Mouse (Mus musculus): ENCODE measurements around the gene Inafm1. TPM values are rescaled to one million over a fixed set of nuclear protein-coding genes. Genes with fewer than 3 reads are reported as not detected.

Gene Inafm1
- not detected in 2 replicates for polyA plus RNA-seq (2012; ENCODE audit: insufficient read depth, insufficient read length, low replicate concordance, missing spikeins)

- H3K27ac ChIP-seq (ENCODE audit: insufficient read depth, low read depth, low read length) = peak within 1 kb of the TSS; percentile 68
- H3K4me1 ChIP-seq (ENCODE audit: control insufficient read depth, insufficient read depth, low read length) = peaks cover 23% of the 10 kb centered on the region
- TF ChIP-seq CTCF (IDR thresholded peaks at IDR 0.05; ENCODE audit: insufficient read depth, low read depth, low read length) (no peak), POLR2A (IDR thresholded peaks at IDR 0.05; ENCODE audit: insufficient read depth, low read depth, low read length) (no peak)
- peak within 1 kb of the TSS; percentile 67 for H3K4me3 ChIP-seq (ENCODE audit: insufficient read depth, low read depth, low read length)
- WGBS = 2% methylated on average over 43 of the region's 49 CpGs
Observed at GRCm38 (mm10) chr7:16273081-16273765, at the start of gene Inafm1. TSS of gene Inafm1 (minus strand) at chr7:16273617.

- H3K4me1 ChIP-seq (ENCODE audit: control insufficient read depth, insufficient read depth, low read length) = no peaks in the 10 kb centered on the region
- H3K4me3 ChIP-seq (ENCODE audit: insufficient read depth, low read depth, low read length) = no peak overlapping the region
- no peak for TF ChIP-seq POLR2A (IDR thresholded peaks at IDR 0.05; ENCODE audit: insufficient read depth, low read depth, low read length)
- TF ChIP-seq CTCF (IDR thresholded peaks at IDR 0.05; ENCODE audit: insufficient read depth, low read depth, low read length) = no peak
- no peak overlapping the region for H3K27ac ChIP-seq (ENCODE audit: insufficient read depth, low read depth, low read length)
- WGBS = 97% methylated on average over 6 of the region's 6 CpGs
Observed at GRCm38 (mm10) chr7:16320479-16320878, 47.1 kb upstream of the Inafm1 start.

DNA sequence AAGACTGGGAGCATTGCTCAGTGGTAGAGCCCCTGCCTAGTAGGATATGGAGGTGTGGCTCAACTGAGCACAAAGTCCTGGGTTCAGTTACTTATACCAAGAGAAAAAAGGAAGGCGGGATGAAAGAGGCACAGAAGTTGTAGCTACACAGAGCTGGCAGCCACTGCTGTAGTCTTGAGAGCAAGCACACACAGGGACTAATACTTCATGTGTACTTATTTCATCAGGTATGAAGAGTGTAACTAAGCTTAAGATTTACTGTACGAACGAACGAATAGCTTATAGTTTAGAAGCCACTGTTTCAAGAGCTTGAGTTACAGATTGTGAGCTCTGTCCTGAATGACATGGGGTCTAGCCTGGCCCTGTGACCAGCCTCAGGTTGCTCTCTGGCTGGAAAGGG, 45.8 kb upstream of the Inafm1 start:
- 90% methylated on average over 4 of the region's 4 CpGs for WGBS
- TF ChIP-seq CTCF (IDR thresholded peaks at IDR 0.05; ENCODE audit: insufficient read depth, low read depth, low read length) = no peak
- TF ChIP-seq POLR2A (IDR thresholded peaks at IDR 0.05; ENCODE audit: insufficient read depth, low read depth, low read length) = no peak
- H3K4me3 ChIP-seq (ENCODE audit: insufficient read depth, low read depth, low read length) = no peak overlapping the region
- H3K27ac ChIP-seq (ENCODE audit: insufficient read depth, low read depth, low read length) = no peak overlapping the region
- peaks cover 2% of the 10 kb centered on the region for H3K4me1 ChIP-seq (ENCODE audit: control insufficient read depth, insufficient read depth, low read length)

DNA sequence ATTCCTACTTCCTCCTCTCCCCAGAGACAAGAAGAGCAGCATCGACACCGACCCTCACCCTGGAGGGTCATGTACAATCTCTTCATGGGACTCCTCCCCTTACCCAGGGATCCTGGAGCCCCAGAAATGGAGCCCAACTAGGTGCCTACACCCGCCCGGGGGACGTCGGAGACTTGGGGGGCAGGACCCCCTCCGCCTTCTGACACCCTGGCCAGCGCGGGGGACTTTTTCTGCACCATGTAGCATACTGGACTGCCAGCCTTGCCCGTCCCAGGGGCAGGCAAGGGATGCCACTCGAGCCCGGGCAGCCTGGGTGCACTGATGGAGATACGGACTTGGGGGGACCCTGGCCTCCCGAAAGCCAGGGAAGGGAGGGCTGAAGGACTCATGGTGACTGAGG, 43.7 kb upstream of the Inafm1 start:
- no peak overlapping the region for H3K4me3 ChIP-seq (ENCODE audit: insufficient read depth, low read depth, low read length)
- WGBS = 89% methylated on average over 14 of the region's 14 CpGs

GRCm38 (mm10) chr7:16315222-16315759, 41.9 kb upstream of the Inafm1 start:
- Histone ChIP-seq H3K27ac (ENCODE audit: insufficient read depth, low read depth, low read length) (no peak overlapping the region), H3K4me1 (ENCODE audit: control insufficient read depth, insufficient read depth, low read length) (peaks cover 35% of the 10 kb centered on the region), H3K4me3 (ENCODE audit: insufficient read depth, low read depth, low read length) (no peak overlapping the region)
- TF ChIP-seq CTCF (IDR thresholded peaks at IDR 0.05; ENCODE audit: insufficient read depth, low read depth, low read length) = no peak
- WGBS = 74% methylated on average over 4 of the region's 4 CpGs

More for the DNA sequence above, 43.7 kb upstream of the Inafm1 start:
- TF ChIP-seq POLR2A (IDR thresholded peaks at IDR 0.05; ENCODE audit: insufficient read depth, low read depth, low read length) = no peak
- TF ChIP-seq CTCF (IDR thresholded peaks at IDR 0.05; ENCODE audit: insufficient read depth, low read depth, low read length) = no peak
- Histone ChIP-seq H3K4me1 (ENCODE audit: control insufficient read depth, insufficient read depth, low read length) (peaks cover 21% of the 10 kb centered on the region), H3K27ac (ENCODE audit: insufficient read depth, low read depth, low read length) (no peak overlapping the region)

DNA sequence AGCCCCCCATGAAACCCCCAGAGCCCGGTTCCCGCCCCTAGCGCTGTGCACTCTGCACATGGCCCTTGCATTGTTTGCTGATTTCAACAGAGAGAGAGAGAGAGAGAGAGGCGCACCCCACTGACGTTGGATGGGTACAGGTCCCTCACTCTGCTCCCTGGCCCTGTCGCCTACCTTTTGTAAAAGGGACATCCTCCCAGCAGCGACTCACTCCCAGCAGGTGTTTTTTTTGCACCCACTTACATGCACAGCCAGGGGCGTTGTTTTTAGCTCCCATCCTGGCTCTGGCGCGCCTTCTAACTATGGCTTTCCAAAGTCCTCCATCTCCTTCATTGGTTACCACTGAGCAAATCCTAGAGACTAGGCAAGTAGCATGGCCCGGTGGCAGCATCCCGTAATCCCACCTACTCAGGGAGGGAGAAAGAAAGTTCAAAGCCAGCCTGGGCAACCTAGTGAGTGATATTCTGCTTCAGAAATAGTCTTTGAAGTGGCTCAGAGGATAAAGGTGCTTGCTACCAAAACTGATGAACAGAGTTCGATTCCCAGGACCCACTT, 40.9 kb upstream of the Inafm1 start:
- H3K4me1 ChIP-seq (ENCODE audit: control insufficient read depth, insufficient read depth, low read length) = peaks cover 35% of the 10 kb centered on the region
- peak overlapping the region; percentile 75 for H3K4me3 ChIP-seq (ENCODE audit: insufficient read depth, low read depth, low read length)
- 14% methylated on average over 13 of the region's 13 CpGs for WGBS
- H3K27ac ChIP-seq (ENCODE audit: insufficient read depth, low read depth, low read length) = 0 out of 2 replicates have a peak overlapping the region, but pooled peaks have one; percentile 4
- TF ChIP-seq CTCF (IDR thresholded peaks at IDR 0.05; ENCODE audit: insufficient read depth, low read depth, low read length) = 0 out of 2 replicates have a peak, but pooled peaks have one; percentile 14
- no peak for TF ChIP-seq POLR2A (IDR thresholded peaks at IDR 0.05; ENCODE audit: insufficient read depth, low read depth, low read length)

DNA sequence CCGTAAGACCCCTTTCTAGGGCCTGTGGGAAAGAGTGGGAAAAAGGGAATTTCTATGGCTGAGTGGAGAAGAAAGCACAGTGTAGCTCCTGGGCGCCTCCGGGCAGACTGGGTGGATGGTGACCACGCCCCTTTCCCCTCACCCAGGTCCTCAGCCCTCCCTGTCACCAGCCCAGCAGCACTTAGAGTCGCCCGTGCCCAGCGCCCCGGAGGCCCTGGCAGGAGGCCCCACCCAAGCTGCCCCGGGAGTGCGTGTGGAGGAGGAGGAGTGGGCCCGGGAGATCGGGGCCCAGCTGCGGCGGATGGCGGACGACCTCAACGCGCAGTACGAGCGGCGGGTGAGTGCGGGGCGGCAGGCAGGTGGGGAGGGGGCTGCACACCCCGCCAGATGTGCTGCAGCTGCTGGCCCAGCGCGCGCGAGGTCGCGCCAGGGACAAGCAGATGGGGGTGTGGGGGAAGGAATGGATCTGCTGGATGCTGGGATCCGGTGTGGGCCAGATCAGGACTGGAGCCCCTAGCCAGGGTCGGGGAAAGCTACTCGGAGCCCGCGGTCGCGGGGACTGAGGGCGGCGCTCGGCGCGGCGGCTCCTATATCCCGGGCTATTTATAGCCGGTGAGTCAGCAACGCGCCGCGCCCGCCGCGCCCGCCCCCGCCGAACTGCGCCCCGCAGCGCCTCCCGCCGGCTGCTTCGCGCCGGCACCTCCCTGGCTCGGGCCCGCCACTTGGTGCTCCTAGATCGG, 40.2 kb upstream of the Inafm1 start:
- H3K27ac ChIP-seq (ENCODE audit: insufficient read depth, low read depth, low read length) = peak overlapping the region; percentile 98
- peaks cover 38% of the 10 kb centered on the region for H3K4me1 ChIP-seq (ENCODE audit: control insufficient read depth, insufficient read depth, low read length)
- peak; percentile 98 for TF ChIP-seq POLR2A (IDR thresholded peaks at IDR 0.05; ENCODE audit: insufficient read depth, low read depth, low read length)
- no peak for TF ChIP-seq CTCF (IDR thresholded peaks at IDR 0.05; ENCODE audit: insufficient read depth, low read depth, low read length)
- under 1% methylated on average over 54 of the region's 66 CpGs for WGBS
- H3K4me3 ChIP-seq (ENCODE audit: insufficient read depth, low read depth, low read length) = peak overlapping the region; percentile 75

- Histone ChIP-seq H3K27ac (ENCODE audit: insufficient read depth, low read depth, low read length) (peak overlapping the region; percentile 98), H3K4me1 (ENCODE audit: control insufficient read depth, insufficient read depth, low read length) (peaks cover 38% of the 10 kb centered on the region), H3K4me3 (ENCODE audit: insufficient read depth, low read depth, low read length) (peak overlapping the region; percentile 92)
- WGBS = 3% methylated on average over 12 of the region's 12 CpGs
- TF ChIP-seq CTCF (IDR thresholded peaks at IDR 0.05; ENCODE audit: insufficient read depth, low read depth, low read length) (no peak), POLR2A (IDR thresholded peaks at IDR 0.05; ENCODE audit: insufficient read depth, low read depth, low read length) (no peak)
Observed at GRCm38 (mm10) chr7:16312672-16313311, 39.4 kb upstream of the Inafm1 start.

All from olfactory bulb, adult 2 months (tissue).